Mouse (Mus musculus) heart, postnatal 0 days (tissue): ENCODE results near the gene D630003M21Rik. TPM values are rescaled to one million over a fixed set of nuclear protein-coding genes. Genes with fewer than 3 reads are reported as not detected.

Experiments
- ATAC-seq: fragments of 200-750 bp; cut with Nextera tagmentation; 2 replicates; pipeline ENCODE4 v1.8.0; 2017; ENCODE audit warnings: low read depth, moderate number of reproducible peaks, moderate library complexity; ENCODE audit not compliant: insufficient read depth
- DNase-seq: peaks from one replicate; pipeline ENCODE4 v3.0.0-alpha.2; 2016; ENCODE audit warnings: low spot score
- H3K27ac ChIP-seq: fragments of 300-500 bp; sonication (generic); 2 replicates; pipeline ENCODE4 v1.5.1; 2014; ENCODE audit warnings: low read depth, mild to moderate bottlenecking
- H3K27me3 ChIP-seq: fragments of 300-500 bp; sonication (generic); 2 replicates; pipeline ENCODE4 v1.6.1; 2014; ENCODE audit warnings: low read length, mixed read lengths; ENCODE audit not compliant: control insufficient read depth, insufficient read depth
- H3K36me3 ChIP-seq: fragments of 300-500 bp; sonication (generic); replicated peaks from 2 replicates; pipeline ENCODE4 v1.6.1; 2014; ENCODE audit warnings: low read length, mixed read lengths; ENCODE audit not compliant: control insufficient read depth, insufficient read depth
- H3K4me1 ChIP-seq: fragments of 300-500 bp; sonication (generic); 2 replicates; pipeline ENCODE4 v1.6.1; 2014; ENCODE audit warnings: antibody characterized with exemption; ENCODE audit not compliant: control insufficient read depth, insufficient read depth
- H3K4me2 ChIP-seq: fragments of 300-500 bp; sonication (generic); 2 replicates; pipeline ENCODE4 v1.6.1; 2014; ENCODE audit warnings: low read depth, mild to moderate bottlenecking, low read length, moderate library complexity
- H3K4me3 ChIP-seq: fragments of 300-500 bp; sonication (generic); 2 replicates; pipeline ENCODE4 v1.5.1; 2014; ENCODE audit warnings: low read depth, low read length
- H3K9ac ChIP-seq: fragments of 300-500 bp; sonication (generic); replicated peaks from 2 replicates; pipeline ENCODE4 v1.6.1; 2014; ENCODE audit warnings: low read depth, low read length, mixed read lengths
- H3K9me3 ChIP-seq: fragments of 300-500 bp; sonication (generic); replicated peaks from 2 replicates; pipeline ENCODE4 v1.6.1; 2016; ENCODE audit warnings: low read length; ENCODE audit not compliant: control insufficient read depth
- EP300 ChIP-seq: IDR thresholded peaks from 2 replicates; pipeline ENCODE4 v1.6.1; 2016; ENCODE audit warnings: antibody characterized with exemption, low read depth
- WGBS: fragments of 180-500 bp; shearing (Covaris S2); extraction: QIAGEN DNeasy Blood & Tissue Kit; methylation state at CpG from one replicate; pipeline ENCODE4 v1.1.7; 2014; 5-methylcytosine and 5-hydroxymethylcytosine counted together
- microRNA-seq: library from miRNA; unstranded; fragments of <30 nt; microRNA quantifications from one replicate; pipeline ENCODE4, GENCODE M21; 2016
- polyA plus RNA-seq: library from polyadenylated mRNA; unstranded; fragments of >200 nt; fragmentation: Nextera tagmentation; extraction: Ambion mirVana; gene quantifications from 2 replicates; pipeline ENCODE4 v1.2.1, GENCODE M21; 2015
- total RNA-seq: library from RNA; depleted of rRNA; stranded (reverse); fragments of >200 nt; gene quantifications from 2 replicates; pipeline ENCODE4 v1.2.3, GENCODE M21; 2014; ENCODE audit warnings: low replicate concordance; rRNA removed

Gene D630003M21Rik
- total and polyA plus RNA-seq, 2 experiments from 2014 or later: 2.1 to 2.4 TPM

DNA sequence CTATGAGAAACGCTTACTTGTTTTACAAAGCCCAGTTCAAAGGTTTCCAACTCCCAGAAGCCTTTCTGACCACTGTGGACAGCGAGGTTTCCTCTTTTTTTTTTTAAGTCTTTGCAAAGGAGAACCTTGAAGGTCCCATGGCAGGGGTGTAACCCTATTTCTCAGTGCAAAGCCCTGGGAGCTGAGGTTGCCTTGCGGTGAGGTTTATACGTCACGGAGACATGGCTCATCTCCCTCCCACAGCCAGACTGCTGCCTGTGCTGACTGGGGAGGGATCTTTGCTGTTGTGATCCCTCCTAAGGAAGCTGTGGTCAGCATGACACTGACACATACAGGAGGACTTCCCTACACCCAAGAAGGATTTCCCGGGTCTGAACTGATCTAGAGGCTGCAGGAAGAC, 96.0 kb downstream of the D630003M21Rik start:
- Histone ChIP-seq H3K4me1 (peaks cover 35% of the 10 kb centered on the region), H3K36me3 (peaks cover 81% of the 10 kb centered on the region)
- TF ChIP-seq EP300: no peak

More for the DNA sequence above, 96.0 kb downstream of the D630003M21Rik start:
- no peaks in the 10 kb centered on the region for H3K9me3 ChIP-seq
- no peak overlapping the region for H3K4me2 ChIP-seq
- H3K27me3 ChIP-seq: no peaks in the 10 kb centered on the region
- ATAC-seq (no peak), DNase-seq (no peak)
- no peak overlapping the region for H3K9ac ChIP-seq
- 0 out of 2 replicates have a peak overlapping the region, but pooled peaks have one; percentile 2 for H3K27ac ChIP-seq
- no peak overlapping the region for H3K4me3 ChIP-seq
- WGBS: 69% methylated on average over 6 of the region's 6 CpGs

Small RNAs within 50 kb of the gene (microRNA-seq; reads per million reads assigned to microRNA genes)
- gene Mir7685: not detected

Other genes with a start within 250 kb of the D630003M21Rik start
- gene Tti1, start 200.8 kb downstream of the D630003M21Rik start, total RNA-seq: 13.3 and 23.2 TPM in 2 replicates
- gene Tti1, start 200.8 kb downstream of the D630003M21Rik start, polyA plus RNA-seq: 12.5 and 13.2 TPM in 2 replicates
- 13.5 and 14.9 TPM in 2 replicates for gene Rprd1b, start 200.7 kb downstream of the D630003M21Rik start, total RNA-seq
- gene Rprd1b, start 200.7 kb downstream of the D630003M21Rik start, polyA plus RNA-seq: 19.4 and 24.5 TPM in 2 replicates
- gene Tgm2, start 82.8 kb downstream of the D630003M21Rik start, total RNA-seq: 445 and 622 TPM in 2 replicates
- gene Tgm2, start 82.8 kb downstream of the D630003M21Rik start, polyA plus RNA-seq: 136 and 155 TPM in 2 replicates
- gene Bpi, start 28.9 kb upstream of the D630003M21Rik start, total RNA-seq: not detected in 2 replicates
- not detected in 2 replicates for gene Bpi, start 28.9 kb upstream of the D630003M21Rik start, polyA plus RNA-seq
- gene Lbp, start 77.3 kb upstream of the D630003M21Rik start, total RNA-seq: 14.0 and 22.4 TPM in 2 replicates
- 12.8 and 15.6 TPM in 2 replicates for gene Lbp, start 77.3 kb upstream of the D630003M21Rik start, polyA plus RNA-seq
- gene Snhg11, start 146.4 kb upstream of the D630003M21Rik start, total RNA-seq: 0.58 and 0.76 TPM in 2 replicates
- gene Snhg11, start 146.4 kb upstream of the D630003M21Rik start, polyA plus RNA-seq: 0.18 and 0.71 TPM in 2 replicates
- gene Ralgapb, start 180.6 kb upstream of the D630003M21Rik start, total RNA-seq: 22.9 and 23.8 TPM in 2 replicates
- gene Ralgapb, start 180.6 kb upstream of the D630003M21Rik start, polyA plus RNA-seq: 5.9 and 7.1 TPM in 2 replicates